Mouse (Mus musculus) neural tube, embryonic 10.5 days (tissue): ENCODE measurements around the gene Twist1.

ENCODE experiments used
- DNase-seq: peaks from one replicate; pipeline ENCODE4 v3.0.0-alpha.2; 2017; ENCODE audit warnings: low spot score; ENCODE audit errors: extremely low spot score

Gene Twist1

DNA sequence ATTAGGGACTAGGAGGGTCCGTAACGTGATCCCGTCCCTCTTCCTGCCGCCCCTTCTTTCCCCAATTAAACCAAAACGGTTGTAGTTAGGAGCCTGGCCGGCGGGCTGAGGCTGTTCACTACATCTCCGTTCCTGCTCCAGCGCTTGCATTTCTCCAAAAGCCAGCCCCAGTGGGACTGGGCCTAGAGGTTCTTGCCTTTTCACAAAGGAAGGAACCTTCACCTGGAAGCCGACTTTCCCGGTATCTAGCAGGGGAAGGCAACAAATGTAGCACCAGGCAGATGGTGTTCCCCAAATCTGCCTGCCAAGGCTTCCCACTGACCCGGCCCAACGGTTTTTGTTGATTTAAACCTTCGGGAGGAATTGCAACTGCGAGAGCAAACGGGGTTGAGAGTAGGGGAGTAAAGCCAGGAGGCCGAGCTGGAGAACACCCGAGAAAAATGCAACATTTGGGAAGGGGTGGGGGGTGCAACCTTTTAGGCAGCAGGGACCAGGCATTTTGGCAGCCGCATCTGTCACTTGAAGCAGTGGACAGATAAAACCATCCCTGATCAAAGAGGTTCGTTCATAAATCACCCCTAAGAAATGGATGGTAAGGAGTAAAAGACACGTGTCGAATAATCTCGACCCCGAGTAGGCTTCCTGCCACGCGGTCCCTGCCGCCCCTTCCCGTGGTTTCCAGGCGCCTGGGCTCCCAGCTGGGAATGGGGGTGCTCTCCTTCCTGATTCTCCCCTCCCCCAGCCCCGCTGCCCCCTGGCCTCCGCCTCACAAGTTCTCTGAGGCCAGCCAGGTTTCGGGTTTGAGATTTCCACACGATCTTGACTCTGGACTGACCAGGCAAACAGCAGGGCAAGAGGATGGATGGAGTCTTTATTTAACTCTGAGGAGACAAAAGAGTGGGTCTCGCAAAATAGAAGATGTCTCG, 9.3 kb downstream of the Twist1 start:
- peak; percentile 73 for DNase-seq

- peak; percentile 76 for DNase-seq
Observed at GRCm38 (mm10) chr12:33967514-33967913, 10.0 kb downstream of the Twist1 start.

DNA sequence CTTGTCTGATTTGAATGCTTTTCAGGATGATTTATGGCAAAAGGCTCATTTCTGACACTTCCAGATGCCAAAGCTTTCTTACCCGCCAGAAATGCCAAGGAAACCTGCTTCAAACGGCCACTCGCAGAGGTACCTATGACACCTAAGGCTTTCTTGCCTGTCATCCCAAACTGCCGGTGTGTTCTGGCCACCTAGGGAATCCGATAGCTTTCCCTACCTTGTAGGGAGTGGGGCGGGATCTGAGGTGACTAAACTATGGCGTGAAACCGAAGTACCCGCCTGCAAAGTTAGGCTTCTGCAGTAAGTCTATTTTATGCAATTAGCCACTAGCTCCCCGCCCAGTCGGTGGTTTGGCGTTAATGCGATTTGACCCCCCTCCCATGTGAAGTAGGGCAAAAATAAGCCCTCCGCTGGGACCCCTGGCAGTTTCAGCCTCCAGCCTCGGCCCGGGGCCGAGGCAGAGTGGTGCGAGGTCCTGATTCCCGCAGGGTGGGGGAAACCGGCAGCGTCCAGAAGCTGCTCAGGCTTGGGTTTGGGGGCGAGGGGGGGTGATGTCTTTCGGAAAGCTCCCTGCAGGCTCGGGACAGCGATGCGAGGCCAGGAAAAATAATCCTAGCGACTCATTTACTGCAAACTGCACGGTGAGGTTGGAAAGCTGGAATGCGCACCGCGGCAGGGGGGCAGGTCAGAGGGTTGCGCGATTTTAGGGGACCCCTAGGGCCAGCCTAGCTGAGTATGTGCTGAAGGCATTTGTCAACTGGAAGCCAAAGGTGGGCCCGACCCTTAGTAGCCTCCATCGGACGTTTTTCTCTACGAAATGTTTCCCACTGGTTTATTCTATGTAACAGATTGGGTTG, 10.8 kb downstream of the Twist1 start:
- peak; percentile 60 for DNase-seq

DNA sequence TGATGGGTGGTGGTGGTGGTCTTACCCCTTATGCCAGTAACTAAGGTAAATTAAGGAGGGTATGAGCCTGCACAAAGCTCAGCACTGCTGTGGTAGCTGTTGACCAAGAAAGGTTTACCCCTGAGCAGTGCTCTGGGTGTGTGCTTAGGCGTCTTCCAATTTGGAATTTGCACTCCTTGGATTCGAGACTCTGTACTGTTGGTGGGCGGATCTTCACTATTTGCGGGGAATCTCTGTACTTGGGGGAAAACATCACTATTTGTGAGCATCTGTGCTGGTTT, 11.4 kb downstream of the Twist1 start:
- peak; percentile 39 for DNase-seq

DNA sequence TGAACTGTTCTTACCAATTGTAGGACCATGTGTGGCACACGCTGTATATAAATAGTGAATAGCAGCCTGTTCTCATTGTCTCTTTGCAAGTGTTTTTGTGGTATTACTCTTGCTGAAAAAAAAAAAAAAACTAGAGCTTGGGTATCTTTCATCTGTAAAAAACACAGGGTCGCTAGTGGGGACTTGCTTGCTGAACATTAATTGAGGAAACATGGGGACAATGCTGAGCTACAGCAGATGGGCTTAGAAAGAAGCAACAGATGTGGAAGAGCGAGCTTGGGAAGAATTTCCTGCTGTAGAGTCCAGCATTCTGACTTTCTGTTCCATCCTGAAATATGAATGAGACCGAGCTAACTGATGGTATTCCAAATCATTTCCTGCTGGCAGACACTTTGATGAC, 22.7 kb downstream of the Twist1 start:
- DNase-seq, result no peak

GRCm38 (mm10) chr12:33981433-33981832, 24.0 kb downstream of the Twist1 start:
- no peak for DNase-seq

DNA sequence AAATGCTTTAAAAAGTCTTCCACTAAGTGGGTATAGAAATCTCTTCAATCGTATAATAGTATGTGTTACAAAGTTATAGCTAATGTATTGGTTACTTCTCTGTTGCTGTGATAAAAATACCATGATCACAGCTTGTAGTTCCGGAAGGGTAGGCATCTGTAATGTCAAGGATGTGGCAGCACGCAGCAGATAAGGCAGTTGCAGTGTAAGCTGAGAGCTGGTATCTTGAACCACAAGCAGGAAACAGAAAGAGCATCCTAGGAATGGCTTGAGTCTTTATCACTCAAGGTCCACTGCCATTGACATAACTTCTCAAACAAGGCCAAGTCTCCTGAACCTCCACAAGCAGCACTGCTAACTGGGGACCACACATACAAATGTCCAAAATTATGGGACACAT, 35.7 kb downstream of the Twist1 start:
- no peak for DNase-seq
